Mouse (Mus musculus) heart, adult 2 months (tissue): ENCODE measurements at regions not wholly inside any gene's neighbourhood (a gene's known extent, or its start where the extent isn't known, plus 50 kb on each side); places are given as distances from the start of the nearest gene placed in this dataset.

Experiments
- CTCF ChIP-seq: fragments of 200-600 bp; IDR thresholded peaks from 2 replicates; pipeline ENCODE4 v1.8.1; 2022; ENCODE audit warnings: antibody characterized with exemption, mild to moderate bottlenecking, moderate library complexity
- EP300 ChIP-seq: fragments of 200-500 bp; IDR thresholded peaks from 2 replicates; pipeline ENCODE4 v1.6.1; 2011; ENCODE audit warnings: low read depth, low read length, control low read depth; ENCODE audit not compliant: insufficient read depth
- POLR2A ChIP-seq: fragments of 200-500 bp; IDR thresholded peaks from 2 replicates; pipeline ENCODE4 v1.6.1; 2011; ENCODE audit warnings: mild to moderate bottlenecking, low read depth, low read length, control low read depth; ENCODE audit not compliant: insufficient read depth

GRCm38 (mm10) chr14:31945125-31945524 lies 83.7 kb upstream of the Galnt15 start:
- no peak for TF ChIP-seq CTCF
- no peak for TF ChIP-seq EP300
- no peak for TF ChIP-seq POLR2A
